ENCODE assay signal across 8 mouse cellular contexts in the genomic region with DNA sequence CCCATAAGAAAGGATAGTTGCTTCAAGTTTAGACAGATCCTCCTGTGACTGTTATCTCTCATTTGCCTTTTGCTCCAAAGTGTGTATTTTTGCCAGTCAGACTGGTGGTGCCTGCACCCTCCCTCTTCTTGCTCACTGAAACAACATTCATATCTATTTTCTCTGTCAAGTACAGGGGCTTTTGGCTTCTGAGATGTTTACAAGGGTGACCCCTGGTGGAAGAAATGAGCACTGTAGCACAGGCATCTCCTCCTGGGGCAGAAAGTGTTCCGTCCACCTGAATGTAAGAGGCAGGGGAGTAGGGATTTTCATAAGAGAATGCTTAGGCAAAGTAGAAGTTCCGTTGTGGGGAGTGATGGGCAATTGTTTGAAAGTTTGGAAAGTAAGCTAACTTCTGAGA. TPM values are rescaled to one million over a fixed set of nuclear protein-coding genes. Genes with fewer than 3 reads are reported as not detected.
DNase-seq lines count a peak whose midpoint lies in the region; ATAC-seq and TF ChIP-seq lines count a peak whose summit lies in the region.

No protein-coding gene starts in this region.

- DNase-seq in kidney, adult 11 months, result peak; percentile 69
- peak; percentile 56 for DNase-seq in cerebellum, adult 11 months
- DNase-seq in frontal cortex, postnatal 10 days (ENCODE audit: low spot score in 2 of 2), result peak; percentile 11 to 64
- peak; percentile 83 for DNase-seq in kidney, adult 2 months
- peak; percentile 56 for DNase-seq in ovary, postnatal 10 days (ENCODE audit: low spot score)
- peak; percentile 78 for DNase-seq in thymus, adult 2 months

- no peak overlapping the region for H3K4me3 ChIP-seq in kidney, embryonic 16.5 days (ENCODE audit: low read length)
- no peak overlapping the region for H3K4me3 ChIP-seq in kidney, adult 2 months (ENCODE audit: insufficient read depth, low read depth, low read length)
- no peak overlapping the region for H3K4me3 ChIP-seq in limb, embryonic 13.5 days
- no peak overlapping the region for H3K4me3 ChIP-seq in thymus, adult 2 months (ENCODE audit: control insufficient read depth, insufficient read depth, low read length)

- no peak overlapping the region for H3K9ac ChIP-seq in kidney, embryonic 16.5 days (replicated peaks; ENCODE audit: low read length)
- no peak overlapping the region for H3K9ac ChIP-seq in limb, embryonic 13.5 days

- H3K4me1 ChIP-seq in kidney, embryonic 16.5 days (ENCODE audit: insufficient read depth, low read length), result peaks cover 11% of the 10 kb centered on the region
- H3K4me1 ChIP-seq in kidney, adult 2 months (ENCODE audit: control insufficient read depth, insufficient read depth, low read length), result peaks cover 4% of the 10 kb centered on the region; the same call in 1 of the 2 replicates
- no peaks in the 10 kb centered on the region for H3K4me1 ChIP-seq in limb, embryonic 13.5 days
- peaks cover 3% of the 10 kb centered on the region; the same call in 1 of the 2 replicates for H3K4me1 ChIP-seq in thymus, adult 2 months (replicated peaks; ENCODE audit: control insufficient read depth, insufficient read depth, low read length)

- H3K9me3 ChIP-seq in kidney, embryonic 16.5 days (ENCODE audit: low read length), result no peaks in the 10 kb centered on the region
- no peaks in the 10 kb centered on the region for H3K9me3 ChIP-seq in limb, embryonic 13.5 days

- TF ChIP-seq POLR2A in kidney, adult 2 months (IDR thresholded peaks at IDR 0.05; ENCODE audit: low read depth, low read length), result no peak
- no peak for TF ChIP-seq POLR2A in thymus, adult 2 months (IDR thresholded peaks at IDR 0.05; ENCODE audit: control insufficient read depth, extremely low read depth, insufficient read depth, low read length, poor library complexity)

- no peaks in the 10 kb centered on the region for H3K27me3 ChIP-seq in kidney, embryonic 16.5 days (ENCODE audit: insufficient read depth, low read length)
- no peaks in the 10 kb centered on the region for H3K27me3 ChIP-seq in kidney, adult 2 months (replicated peaks; ENCODE audit: control insufficient read depth, insufficient read depth, low read length)
- H3K27me3 ChIP-seq in limb, embryonic 13.5 days, result no peaks in the 10 kb centered on the region
- no peaks in the 10 kb centered on the region for H3K27me3 ChIP-seq in thymus, adult 2 months (ENCODE audit: control insufficient read depth, insufficient read depth, low read length)

- no peak for ATAC-seq in kidney, embryonic 16.5 days (ENCODE audit: low FRiP score, low TSS enrichment)
- ATAC-seq in limb, embryonic 13.5 days (ENCODE audit: low FRiP score, low read depth), result peak; percentile 32; the same call in 1 of the 2 replicates

- no peaks in the 10 kb centered on the region for H3K36me3 ChIP-seq in kidney, embryonic 16.5 days (ENCODE audit: insufficient read depth, low read length)
- no peaks in the 10 kb centered on the region for H3K36me3 ChIP-seq in kidney, adult 2 months (ENCODE audit: control insufficient read depth, insufficient read depth, low read length)
- no peaks in the 10 kb centered on the region for H3K36me3 ChIP-seq in limb, embryonic 13.5 days
- H3K36me3 ChIP-seq in thymus, adult 2 months (ENCODE audit: control insufficient read depth, insufficient read depth, low read length), result no peaks in the 10 kb centered on the region

- no peak overlapping the region for H3K27ac ChIP-seq in kidney, embryonic 16.5 days (ENCODE audit: low read length)
- H3K27ac ChIP-seq in kidney, adult 2 months (ENCODE audit: insufficient read depth, low read depth, low read length), result peak overlapping the region; percentile 13; the same call in 1 of the 2 replicates
- no peak overlapping the region for H3K27ac ChIP-seq in limb, embryonic 13.5 days
- H3K27ac ChIP-seq in thymus, adult 2 months (ENCODE audit: control insufficient read depth, insufficient read depth, low read length), result no peak overlapping the region

- no peak overlapping the region for H3K4me2 ChIP-seq in kidney, embryonic 16.5 days (replicated peaks; ENCODE audit: low read depth, low read length)
- H3K4me2 ChIP-seq in limb, embryonic 13.5 days (replicated peaks), result no peak overlapping the region

- TF ChIP-seq CTCF in kidney, adult 2 months (conservative IDR thresholded peaks at IDR 0.05; ENCODE audit: insufficient read depth, insufficient read length, low read depth, low read length), result peak; percentile 78
- TF ChIP-seq CTCF in thymus, adult 2 months (IDR thresholded peaks at IDR 0.05; ENCODE audit: borderline replicate concordance, control insufficient read depth, extremely low read depth, insufficient read depth, low read length, poor library complexity), result no peak

- WGBS in kidney, embryonic 16.5 days, result 42% methylated on average over 2 of the region's 2 CpGs
- 31% methylated on average over 2 of the region's 2 CpGs for WGBS in kidney, adult 2 months
- 41% methylated on average over 2 of the region's 2 CpGs for WGBS in limb, embryonic 13.5 days
- 46% methylated on average over 2 of the region's 2 CpGs for WGBS in thymus, adult 2 months

RNA-seq across cellular contexts. Expression of a gene that starts 35.5 kb away (rescaled TPM):
- polyA plus RNA-seq in kidney, embryonic 16.5 days (2015; fragmentation: Nextera tagmentation; extraction: Ambion mirVana), result 13.3 and 14.7 TPM in 2 replicates
- 6.1 TPM in 2 replicates for polyA plus RNA-seq in kidney, adult 2 months (2012; rRNA removed)
- 9.5 and 10.3 TPM in 2 replicates for polyA plus RNA-seq in limb, embryonic 13.5 days (2015; fragmentation: Nextera tagmentation; extraction: Ambion mirVana)
- polyA plus RNA-seq in thymus, adult 2 months (2012; rRNA removed), result 6.4 and 6.9 TPM in 2 replicates

RNA-seq across cellular contexts. Expression of a gene that starts 44.2 kb away (rescaled TPM):
- 104 and 108 TPM in 2 replicates for polyA plus RNA-seq in kidney, embryonic 16.5 days (2015; fragmentation: Nextera tagmentation; extraction: Ambion mirVana)
- 68.7 and 81.7 TPM in 2 replicates for polyA plus RNA-seq in kidney, adult 2 months (2012; rRNA removed)
- polyA plus RNA-seq in limb, embryonic 13.5 days (2015; fragmentation: Nextera tagmentation; extraction: Ambion mirVana), result 18.1 and 19.9 TPM in 2 replicates
- 23.5 TPM in 2 replicates for polyA plus RNA-seq in thymus, adult 2 months (2012; rRNA removed)
